In genomic region chr11:24724259-24724937, GRCm38 (mm10) we compare ENCODE assay signal across 23 mouse cellular contexts.
DNase-seq lines count a peak whose midpoint lies in the region; ATAC-seq and TF ChIP-seq lines count a peak whose summit lies in the region.
"Had no signal": no experiment of that assay in that cellular context is flagged by ENCODE, and none has a peak within 500 bp of the region (broad histone marks: within the 10 kb centered on the region; RNA-seq: fewer than 3 reads in every experiment).

No protein-coding gene starts in this region.

- no peak for TF ChIP-seq CTCF in MEL (IDR thresholded peaks at IDR 0.05 in 2 of 3, conservative IDR thresholded peaks at IDR 0.05 in 1 of 3; ENCODE audit: control insufficient read depth in 1 of 3, insufficient read depth in 1 of 3, low read depth in 2 of 3, low read length in 3 of 3, poor library complexity in 1 of 3, severe bottlenecking in 1 of 3)

- no peaks in the 10 kb centered on the region for H3K36me3 ChIP-seq in MEL (ENCODE audit: control insufficient read depth in 1 of 2, insufficient read depth in 2 of 2, low read length in 2 of 2)
- no peaks in the 10 kb centered on the region for H3K36me3 ChIP-seq in splenic B cell, adult 2 months (ENCODE audit: control insufficient read depth, insufficient read depth, low read length, poor library complexity, severe bottlenecking)
- H3K36me3 ChIP-seq: forebrain, embryonic 10.5 days; G1E; hindbrain, embryonic 10.5 days; hindbrain, embryonic 13.5 days had no signal

- H3K9ac ChIP-seq in MEL (ENCODE audit: control insufficient read depth, low read depth, low read length, poor library complexity, severe bottlenecking) = no peak overlapping the region
- H3K9ac ChIP-seq: forebrain, embryonic 13.5 days; hindbrain, embryonic 13.5 days had no signal

- no peak for TF ChIP-seq EP300 in MEL (IDR thresholded peaks at IDR 0.05; ENCODE audit: low read depth in 1 of 2, low read length in 2 of 2)

- no peak overlapping the region for H3K27ac ChIP-seq in MEL (ENCODE audit: control insufficient read depth, low read depth, low read length)
- H3K27ac ChIP-seq: forebrain, embryonic 10.5 days; forebrain, embryonic 13.5 days; heart, adult 2 months; hindbrain, embryonic 10.5 days; hindbrain, embryonic 13.5 days had no signal

- H3K27me3 ChIP-seq in MEL (ENCODE audit: control insufficient read depth in 1 of 2, insufficient read depth in 2 of 2, low read length in 2 of 2) = peaks cover 0 to 2% of the 10 kb centered on the region in 2 experiments; a peak in 1 of 4 replicates
- no peaks in the 10 kb centered on the region for H3K27me3 ChIP-seq in splenic B cell, adult 2 months (ENCODE audit: control insufficient read depth, insufficient read depth, low read length, poor library complexity, severe bottlenecking)
- H3K27me3 ChIP-seq: forebrain, embryonic 13.5 days; hindbrain, embryonic 13.5 days had no signal

- H3K4me3 ChIP-seq in MEL (ENCODE audit: control insufficient read depth in 1 of 2, insufficient read depth in 1 of 2, low read depth in 2 of 2, low read length in 2 of 2) = no peak overlapping the region
- H3K4me3 ChIP-seq: forebrain, embryonic 10.5 days; forebrain, embryonic 13.5 days; heart, adult 2 months; hindbrain, embryonic 10.5 days; hindbrain, embryonic 13.5 days had no signal

- no peak for TF ChIP-seq RAD21 in MEL (IDR thresholded peaks at IDR 0.05; ENCODE audit: low read depth, low read length)

- TF ChIP-seq POLR2A in MEL (IDR thresholded peaks at IDR 0.05; ENCODE audit: control insufficient read depth in 1 of 2, insufficient read depth in 1 of 2, low read depth in 1 of 2, low read length in 2 of 2, poor library complexity in 1 of 2) = no peak

- peak; percentile 19 to 69 for DNase-seq in layer of hippocampus, adult 18-20 months (ENCODE audit: low spot score in 2 of 2)
- no peak for DNase-seq in layer of hippocampus, adult 8-10 months (ENCODE audit: low spot score in 2 of 2)
- peak; percentile 5 for DNase-seq in MEL (ENCODE audit: low read depth, low spot score)
- DNase-seq in splenic B cell, adult 2 months (ENCODE audit: low read depth, low spot score) = peak; percentile 9
- no peak for DNase-seq in thymus, adult 18-20 months
- DNase-seq in urinary bladder, adult 18-20 months (ENCODE audit: low spot score in 2 of 2) = no peak
- DNase-seq: adrenal gland, adult 8-10 months; adrenal gland, postnatal 25 days; cerebellum, adult 11-12 months; cerebellum, adult 8-10 months; cerebellum, postnatal 10 days; cerebellum, postnatal 36 days; gastrocnemius, postnatal 10 days; heart, adult 2 months had no signal

- ATAC-seq in granulocyte monocyte progenitor cell, adult 5-6 weeks (replicated peaks; ENCODE audit: poor library complexity, severe bottlenecking) = peak; percentile 68
- ATAC-seq: activated CD4-positive, CD25-positive, alpha-beta regulatory T cell, adult 4 months; forebrain, embryonic 13.5 days; forebrain, embryonic 16.5 days; hindbrain, embryonic 16.5 days had no signal

- H3K4me1 ChIP-seq in MEL (ENCODE audit: control insufficient read depth in 1 of 2, insufficient read depth in 2 of 2, low read length in 2 of 2) = no peaks in the 10 kb centered on the region
- H3K4me1 ChIP-seq: hindbrain, embryonic 13.5 days had no signal

- H3K9me3 ChIP-seq in MEL (replicated peaks; ENCODE audit: insufficient read depth, low read length) = no peaks in the 10 kb centered on the region
- H3K9me3 ChIP-seq: forebrain, embryonic 10.5 days; forebrain, embryonic 13.5 days; G1E; hindbrain, embryonic 10.5 days; hindbrain, embryonic 13.5 days had no signal

- no peaks in the 10 kb centered on the region for H3K79me2 ChIP-seq in MEL (ENCODE audit: control insufficient read depth, insufficient read depth, low read length, poor library complexity)

TF ChIP-seq in MEL, 35 proteins besides CTCF, POLR2A, EP300 and RAD21:
- TF ChIP-seq ZMIZ1 (IDR thresholded peaks at IDR 0.05; ENCODE audit: low read depth, low read length) (no peak), SIN3A (IDR thresholded peaks at IDR 0.05; ENCODE audit: low read length) (no peak), NELFE (IDR thresholded peaks at IDR 0.05; ENCODE audit: low read depth, low read length) (no peak), BHLHE40 (IDR thresholded peaks at IDR 0.05; ENCODE audit: borderline replicate concordance, low read depth, low read length) (no peak), E2F4 (IDR thresholded peaks at IDR 0.05; ENCODE audit: borderline replicate concordance, low read depth, low read length) (no peak), MEF2A (IDR thresholded peaks at IDR 0.05; ENCODE audit: extremely low read depth, insufficient replicate concordance, low read depth, low read length, poor library complexity, severe bottlenecking) (no peak), MYC (IDR thresholded peaks at IDR 0.05; ENCODE audit: low read depth, low read length) (no peak), MAZ (IDR thresholded peaks at IDR 0.05; ENCODE audit: low read depth, low read length) (no peak), ZNF384 (IDR thresholded peaks at IDR 0.05; ENCODE audit: low read depth, low read length) (no peak), TCF12 (IDR thresholded peaks at IDR 0.05; ENCODE audit: low read depth, low read length) (no peak), USF1 (IDR thresholded peaks at IDR 0.05; ENCODE audit: low read depth, low read length) (no peak)

Comparison
In these comparisons a context has a peak if more than half of its experiments do, and no peak if none do; other contexts are left out.
1. DNase-seq: peak in layer of hippocampus, adult 18-20 months (2 of 2), MEL (single experiment) and splenic B cell, adult 2 months (single experiment); none in layer of hippocampus, adult 8-10 months (0 of 2), thymus, adult 18-20 months (0 of 2) and urinary bladder, adult 18-20 months (0 of 2).